Mouse (Mus musculus): ENCODE measurements around the gene Ctnna3.

DNA sequence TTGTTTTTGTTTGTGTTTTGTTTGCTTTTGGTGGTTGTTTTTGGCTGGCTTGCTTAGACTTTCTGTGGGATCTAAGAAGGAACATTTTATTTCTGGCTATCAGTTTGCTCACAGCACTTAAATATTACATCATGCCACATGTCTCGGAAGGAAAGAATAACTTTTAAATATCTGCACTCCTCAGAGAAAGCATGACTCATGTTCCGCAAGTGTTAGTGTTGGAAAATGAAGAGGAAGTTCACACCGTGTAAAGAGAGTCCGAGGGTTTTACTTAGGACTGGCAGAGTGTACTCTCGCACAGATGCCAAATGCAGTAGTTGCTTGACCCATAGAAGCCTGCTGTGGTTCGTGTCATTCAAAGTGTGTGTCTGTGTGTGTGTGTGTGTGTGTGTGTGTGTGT, 619.3 kb downstream of the Ctnna3 start:
- TF ChIP-seq CTCF (IDR thresholded peaks at IDR 0.05; ENCODE audit: borderline replicate concordance, extremely low read depth, insufficient read depth, insufficient read length) (no peak), POLR2A (IDR thresholded peaks at IDR 0.05; ENCODE audit: borderline replicate concordance, extremely low read depth, insufficient read depth, insufficient read length, poor library complexity, severe bottlenecking) (no peak)

Measured in brain, embryonic 14.5 days (tissue).